ENCODE assay signal across 10 mouse cellular contexts in the genomic region with DNA sequence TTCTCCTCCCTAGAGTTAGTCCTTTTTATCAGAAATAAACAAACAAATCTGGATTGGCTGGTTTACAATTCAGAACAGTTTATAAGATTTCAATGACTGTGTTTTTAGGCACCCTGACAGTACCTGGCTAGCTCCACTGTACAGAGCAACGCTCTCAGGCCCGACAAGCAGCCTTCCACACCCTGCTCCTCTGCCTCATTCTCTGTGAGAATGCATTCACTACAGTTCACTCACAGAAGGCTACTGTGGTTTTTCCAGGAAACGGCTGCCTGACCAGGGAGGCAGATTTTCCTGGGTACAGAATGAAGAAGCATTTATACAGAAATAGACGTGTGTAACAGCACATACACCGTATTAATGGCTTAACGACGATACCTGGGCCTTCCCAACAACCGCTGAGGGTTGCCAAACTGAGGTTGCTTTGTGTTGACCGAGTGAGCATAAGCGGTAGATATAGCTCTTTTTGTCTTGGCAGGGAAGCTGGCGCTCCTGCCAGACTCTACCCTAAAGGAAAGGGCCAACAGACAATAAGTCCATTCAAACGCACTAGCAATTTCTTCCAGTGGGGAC.
A peak's percentile ranks its signal among the peaks of the same experiment; 100 is the strongest.
DNase-seq lines count a peak whose midpoint lies in the region; ATAC-seq and TF ChIP-seq lines count a peak whose summit lies in the region.
"Had no signal": no experiment of that assay in that cellular context is flagged by ENCODE, and none has a peak within 500 bp of the region (broad histone marks: within the 10 kb centered on the region; RNA-seq: fewer than 3 reads in every experiment).

No protein-coding gene starts in this region.

- H3K9me3 ChIP-seq in forebrain, embryonic 12.5 days: no peaks in the 10 kb centered on the region
- no peaks in the 10 kb centered on the region for H3K9me3 ChIP-seq in forebrain, embryonic 10.5 days
- no peaks in the 10 kb centered on the region for H3K9me3 ChIP-seq in forebrain, embryonic 15.5 days
- H3K9me3 ChIP-seq in limb, embryonic 15.5 days: no peaks in the 10 kb centered on the region
- H3K9me3 ChIP-seq: liver, embryonic 15.5 days; neural tube, embryonic 13.5 days had no signal

- ATAC-seq in forebrain, embryonic 12.5 days (ENCODE audit: low FRiP score): no peak
- ATAC-seq in forebrain, embryonic 15.5 days (replicated peaks): no peak
- peak; percentile 69 for ATAC-seq in limb, embryonic 15.5 days (ENCODE audit: insufficient number of reproducible peaks, low FRiP score, low TSS enrichment, low read depth)

- no peak overlapping the region for H3K4me3 ChIP-seq in forebrain, embryonic 12.5 days (replicated peaks)
- H3K4me3 ChIP-seq in forebrain, embryonic 10.5 days: no peak overlapping the region
- no peak overlapping the region for H3K4me3 ChIP-seq in liver, adult 2 months (ENCODE audit: insufficient read depth, low read depth, low read length)
- H3K4me3 ChIP-seq in forebrain, embryonic 15.5 days: no peak overlapping the region
- no peak overlapping the region for H3K4me3 ChIP-seq in limb, embryonic 15.5 days
- H3K4me3 ChIP-seq: liver, embryonic 15.5 days; neural tube, embryonic 13.5 days had no signal

- no peaks in the 10 kb centered on the region for H3K79me2 ChIP-seq in liver, adult 2 months (ENCODE audit: control insufficient read depth, insufficient read depth, low read length)

- no peaks in the 10 kb centered on the region for H3K36me3 ChIP-seq in forebrain, embryonic 12.5 days (replicated peaks)
- no peaks in the 10 kb centered on the region for H3K36me3 ChIP-seq in forebrain, embryonic 10.5 days (replicated peaks)
- H3K36me3 ChIP-seq in liver, adult 2 months (ENCODE audit: control insufficient read depth, insufficient read depth, low read length): no peaks in the 10 kb centered on the region
- no peaks in the 10 kb centered on the region for H3K36me3 ChIP-seq in forebrain, embryonic 15.5 days
- no peaks in the 10 kb centered on the region for H3K36me3 ChIP-seq in limb, embryonic 15.5 days
- H3K36me3 ChIP-seq: liver, embryonic 15.5 days; neural tube, embryonic 13.5 days had no signal

- 53% methylated on average over 12 of the region's 12 CpGs for WGBS in forebrain, embryonic 12.5 days
- 64% methylated on average over 12 of the region's 12 CpGs for WGBS in forebrain, embryonic 10.5 days
- 66% methylated on average over 12 of the region's 12 CpGs for WGBS in liver, adult 2 months
- WGBS in forebrain, embryonic 15.5 days: 24% methylated on average over 12 of the region's 12 CpGs
- WGBS in limb, embryonic 15.5 days: 60% methylated on average over 12 of the region's 12 CpGs

- H3K27ac ChIP-seq in forebrain, embryonic 12.5 days: 0 out of 2 replicates have a peak overlapping the region, but pooled peaks have one; percentile 27
- no peak overlapping the region for H3K27ac ChIP-seq in forebrain, embryonic 10.5 days
- no peak overlapping the region for H3K27ac ChIP-seq in liver, adult 2 months (replicated peaks; ENCODE audit: insufficient read depth, low read depth, low read length)
- H3K27ac ChIP-seq in forebrain, embryonic 15.5 days (replicated peaks): peak overlapping the region; percentile 17; the same call in 1 of the 2 replicates
- peak overlapping the region; percentile 48 for H3K27ac ChIP-seq in limb, embryonic 15.5 days
- H3K27ac ChIP-seq: liver, embryonic 15.5 days; neural tube, embryonic 13.5 days had no signal

- H3K9ac ChIP-seq in forebrain, embryonic 12.5 days: no peak overlapping the region
- H3K9ac ChIP-seq in liver, adult 2 months (ENCODE audit: low read depth, low read length): no peak overlapping the region
- H3K9ac ChIP-seq in forebrain, embryonic 15.5 days (replicated peaks): no peak overlapping the region
- no peak overlapping the region for H3K9ac ChIP-seq in limb, embryonic 15.5 days
- H3K9ac ChIP-seq: liver, embryonic 15.5 days; neural tube, embryonic 13.5 days had no signal

- no peaks in the 10 kb centered on the region for H3K27me3 ChIP-seq in forebrain, embryonic 12.5 days
- 0 out of 2 replicates have a peak, but pooled peaks cover 7% of the 10 kb centered on the region for H3K27me3 ChIP-seq in forebrain, embryonic 10.5 days (ENCODE audit: poor library complexity, severe bottlenecking)
- H3K27me3 ChIP-seq in liver, adult 2 months (ENCODE audit: control insufficient read depth, insufficient read depth, low read length): no peaks in the 10 kb centered on the region; the same call in 1 of the 2 replicates
- no peaks in the 10 kb centered on the region for H3K27me3 ChIP-seq in forebrain, embryonic 15.5 days
- H3K27me3 ChIP-seq in limb, embryonic 15.5 days: 0 out of 2 replicates have a peak, but pooled peaks cover 2% of the 10 kb centered on the region
- H3K27me3 ChIP-seq: neural tube, embryonic 13.5 days had no signal

- H3K4me1 ChIP-seq in forebrain, embryonic 12.5 days: peaks cover 17% of the 10 kb centered on the region
- peaks cover 25% of the 10 kb centered on the region for H3K4me1 ChIP-seq in forebrain, embryonic 10.5 days
- H3K4me1 ChIP-seq in liver, adult 2 months (ENCODE audit: control insufficient read depth, insufficient read depth, low read length): peaks cover 4% of the 10 kb centered on the region; the same call in 1 of the 2 replicates
- peaks cover 13% of the 10 kb centered on the region for H3K4me1 ChIP-seq in forebrain, embryonic 15.5 days
- H3K4me1 ChIP-seq in limb, embryonic 15.5 days: peaks cover 16% of the 10 kb centered on the region; the same call in 1 of the 2 replicates
- H3K4me1 ChIP-seq: liver, embryonic 15.5 days had no signal

- TF ChIP-seq POLR2A in liver, adult 2 months (IDR thresholded peaks at IDR 0.05; ENCODE audit: extremely low read depth, insufficient read depth, low read length): no peak

- no peak for DNase-seq in forebrain, embryonic 10.5 days (ENCODE audit: extremely low spot score, low spot score)
- DNase-seq in liver, adult 2 months (ENCODE audit: extremely low read depth, low read depth, low spot score): peak; percentile 36
- no peak for DNase-seq in liver
- DNase-seq in ovary, postnatal 10 days (ENCODE audit: low spot score): no peak
- no peak for DNase-seq in urinary bladder, postnatal 36 days (ENCODE audit: low spot score in 2 of 2)

- H3K4me2 ChIP-seq in forebrain, embryonic 12.5 days: no peak overlapping the region
- H3K4me2 ChIP-seq in forebrain, embryonic 15.5 days (replicated peaks): no peak overlapping the region
- no peak overlapping the region for H3K4me2 ChIP-seq in limb, embryonic 15.5 days

- no peak for TF ChIP-seq CTCF in liver, adult 2 months (IDR thresholded peaks at IDR 0.05; ENCODE audit: low read depth, low read length)

Comparison
In these comparisons a context has a peak if more than half of its experiments do, and no peak if none do; other contexts are left out.
1. H3K27ac ChIP-seq: peak in forebrain, embryonic 12.5 days (single experiment), forebrain, embryonic 15.5 days (single experiment) and limb, embryonic 15.5 days (single experiment); none in forebrain, embryonic 10.5 days (single experiment) and liver, adult 2 months (single experiment).